Mouse (Mus musculus): ENCODE data around the gene Tmem53.

DNA sequence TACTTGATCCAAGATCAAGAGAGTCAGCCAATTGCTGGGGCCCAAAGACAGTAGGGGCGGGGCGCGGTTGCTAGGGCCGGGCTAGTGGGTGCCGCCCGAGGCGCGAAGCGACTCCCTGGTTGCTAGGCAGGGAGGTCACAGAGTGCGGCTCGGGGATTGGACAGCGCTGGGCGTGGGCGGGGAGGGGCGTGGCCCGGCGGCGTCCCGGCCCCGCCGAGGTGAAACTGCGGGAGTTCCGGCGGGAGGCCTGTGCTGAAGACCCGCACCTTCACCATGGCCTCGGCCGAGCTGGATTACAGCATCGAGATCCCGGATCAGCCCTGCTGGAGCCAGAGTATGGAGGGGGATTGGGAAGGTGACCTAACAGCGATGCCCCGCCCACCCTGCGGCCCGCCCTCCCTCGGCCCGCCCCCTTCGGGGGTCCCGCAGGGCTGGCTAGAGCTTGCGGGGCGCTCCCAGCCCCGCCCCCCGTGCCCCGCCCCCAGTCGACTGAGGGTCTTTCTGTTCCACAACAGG is at the start of gene Tmem53, which contains the start of gene Armh1:
- no peak for TF ChIP-seq GABPA (IDR thresholded peaks at IDR 0.05; ENCODE audit: low read depth, low read length)
- TF ChIP-seq MYB (IDR thresholded peaks at IDR 0.05; ENCODE audit: low read depth, low read length): no peak
- no peak for TF ChIP-seq USF1 (IDR thresholded peaks at IDR 0.05; ENCODE audit: low read depth, low read length)
- TF ChIP-seq CTCF (IDR thresholded peaks at IDR 0.05 in 2 of 3, conservative IDR thresholded peaks at IDR 0.05 in 1 of 3; ENCODE audit: control insufficient read depth in 1 of 3, insufficient read depth in 1 of 3, low read depth in 2 of 3, low read length in 3 of 3, poor library complexity in 1 of 3, severe bottlenecking in 1 of 3): no peak
- TF ChIP-seq TAL1 (IDR thresholded peaks at IDR 0.05; ENCODE audit: low read length): no peak
- TF ChIP-seq POLR2AphosphoS2 (IDR thresholded peaks at IDR 0.05; ENCODE audit: low read length): no peak
- no peak for TF ChIP-seq POLR2A (IDR thresholded peaks at IDR 0.05; ENCODE audit: control insufficient read depth in 1 of 2, insufficient read depth in 1 of 2, low read depth in 1 of 2, low read length in 2 of 2, poor library complexity in 1 of 2)
- no peak for TF ChIP-seq KAT2A (conservative IDR thresholded peaks at IDR 0.05; ENCODE audit: low read depth, low read length)
- TF ChIP-seq MYC (IDR thresholded peaks at IDR 0.05; ENCODE audit: low read depth, low read length): no peak
